Mouse (Mus musculus) adrenal gland, adult 10 weeks (tissue): ENCODE data around the gene Snapc5. TPM values are rescaled to one million over a fixed set of nuclear protein-coding genes. Genes with fewer than 3 reads are reported as not detected.

ENCODE experiments used
- polyA plus RNA-seq: library from polyadenylated mRNA; stranded (reverse); fragments of 350-450 nt; fragmentation: Illumina TruSeq; extraction: RNeasy Lipid Tissue Mini Kit (QIAGEN cat#74804); gene quantifications from one replicate; pipeline ENCODE4 v1.2.3, GENCODE M21; 2014; ENCODE audit warnings: low read depth, low replicate concordance

Snapc5 gene
- polyA plus RNA-seq, result 71.6 TPM

GRCm38 (mm10) chr9:64178974-64179646 lies at the start of gene Snapc5:
Snapc5 (plus strand) TSS chr9:64179274.

GRCm38 (mm10) chr9:64172816-64173665 lies 6.0 kb upstream of the Snapc5 start, which contains the start of the genes Zwilch and Rpl4:
Zwilch (minus strand) TSS chr9:64173104.
Rpl4 (plus strand) TSS chr9:64173375.

Other genes starting within 250 kb of the Snapc5 start
- gene Smad6, start 157.2 kb upstream of the Snapc5 start, polyA plus RNA-seq, result 2.6 TPM
- 1.0 TPM for gene Lctl, start 62.1 kb upstream of the Snapc5 start, polyA plus RNA-seq
- 5.8 TPM for gene Zwilch, start 6.2 kb upstream of the Snapc5 start, polyA plus RNA-seq
- 475 TPM for gene Rpl4, start 5.9 kb upstream of the Snapc5 start, polyA plus RNA-seq
- not detected for gene Uchl4, start 55.9 kb downstream of the Snapc5 start, polyA plus RNA-seq
- 65.7 TPM for gene Map2k1, start 74.4 kb downstream of the Snapc5 start, polyA plus RNA-seq
- gene Tipin, start 102.3 kb downstream of the Snapc5 start, polyA plus RNA-seq, result 65.4 TPM
- 19.4 TPM for gene Dis3l, start 162.0 kb downstream of the Snapc5 start, polyA plus RNA-seq
- gene Megf11, start 206.4 kb downstream of the Snapc5 start, polyA plus RNA-seq, result 0.41 TPM